Mouse (Mus musculus) heart, postnatal 0 days (tissue): ENCODE measurements at regions not wholly inside any gene's neighbourhood (a gene's known extent, or its start where the extent isn't known, plus 50 kb on each side); places are given as distances from the start of the nearest gene placed in this dataset.

Experiments used
- CTCF ChIP-seq: IDR thresholded peaks from 2 replicates; pipeline ENCODE4 v1.5.1; 2016; ENCODE audit warnings: antibody characterized with exemption, control low read depth, low read depth
- EP300 ChIP-seq: IDR thresholded peaks from 2 replicates; pipeline ENCODE4 v1.6.1; 2016; ENCODE audit warnings: antibody characterized with exemption, low read depth

DNA sequence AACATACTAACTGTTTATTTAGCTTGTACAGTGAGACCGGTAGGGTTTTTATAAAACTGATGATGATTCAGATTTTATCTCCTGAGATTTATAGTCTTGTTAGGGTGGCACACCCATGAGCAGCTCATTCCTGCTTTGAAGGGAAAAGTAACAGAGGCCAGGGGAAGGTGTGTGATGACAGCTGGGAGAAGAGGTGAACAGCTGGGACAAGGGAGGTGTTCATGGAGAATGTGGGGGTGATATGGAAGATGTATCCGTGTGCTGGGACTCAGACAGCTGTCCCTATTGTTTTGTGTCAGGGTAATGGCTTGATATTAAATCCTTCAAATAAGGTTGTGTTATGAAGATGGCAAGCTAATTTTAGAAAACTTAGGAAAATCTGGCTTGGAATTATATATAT is 2238.4 kb upstream of the Gm7489 start:
- TF ChIP-seq CTCF (no peak), EP300 (no peak)
